Mouse (Mus musculus): ENCODE results near the gene Nsl1. TPM values are rescaled to one million over a fixed set of nuclear protein-coding genes. Genes with fewer than 3 reads are reported as not detected.
"Not testable (repeated sequence)": the region's sequence is repeated elsewhere in the genome, so short reads cannot be mapped to it uniquely, and the experiment has no call there.

Nsl1 gene
- polyA plus RNA-seq, 1 experiment from 2014 or later: 19.7 TPM

- under 1% methylated on average over 50 of the region's 50 CpGs for WGBS
- peak; percentile 99 for ATAC-seq (ENCODE audit: insufficient read depth, low FRiP score, low TSS enrichment)
- Histone ChIP-seq H3K4me1 (ENCODE audit: control insufficient read depth, insufficient read depth, low read length) (peaks cover 4% of the 10 kb centered on the region; the same call in 1 of the 2 replicates), H3K27me3 (ENCODE audit: control insufficient read depth, insufficient read depth, low read length) (no peaks in the 10 kb centered on the region), H3K4me3 (ENCODE audit: low read depth, low read length) (peak within 1 kb of the TSS; percentile 74), H3K9me3 (ENCODE audit: control insufficient read depth, low read length) (no peaks in the 10 kb centered on the region), H3K4me2 (ENCODE audit: low read depth) (peak within 1 kb of the TSS; percentile 98), H3K27ac (ENCODE audit: low read depth, low read length) (peak within 1 kb of the TSS; percentile 93), H3K36me3 (ENCODE audit: control insufficient read depth, insufficient read depth, low read length) (no peaks in the 10 kb centered on the region), H3K9ac (ENCODE audit: low read length) (peak within 1 kb of the TSS; percentile 89)
- peak; percentile 99 for DNase-seq (ENCODE audit: low spot score)
These were observed 36.6 kb upstream of the Nsl1 start, which contains the start of gene Flvcr1 for GRCm38 (mm10) chr1:191026021-191026713. Flvcr1 (minus strand) TSS chr1:191026158.

GRCm38 (mm10) chr1:191030182-191030581 is 32.6 kb upstream of the Nsl1 start:
- DNase-seq (ENCODE audit: low spot score) (no peak), ATAC-seq (ENCODE audit: insufficient read depth, low FRiP score, low TSS enrichment) (no peak)
- H3K27ac ChIP-seq (ENCODE audit: low read depth, low read length): no peak overlapping the region
- H3K4me2 ChIP-seq (ENCODE audit: low read depth): no peak overlapping the region
- 83% methylated on average over 10 of the region's 10 CpGs for WGBS
- H3K27me3 ChIP-seq (ENCODE audit: control insufficient read depth, insufficient read depth, low read length): no peaks in the 10 kb centered on the region
- H3K36me3 ChIP-seq (ENCODE audit: control insufficient read depth, insufficient read depth, low read length): no peaks in the 10 kb centered on the region
- H3K4me1 ChIP-seq (ENCODE audit: control insufficient read depth, insufficient read depth, low read length): peaks cover 4% of the 10 kb centered on the region; the same call in 1 of the 2 replicates
- no peaks in the 10 kb centered on the region for H3K9me3 ChIP-seq (ENCODE audit: control insufficient read depth, low read length)
- H3K9ac ChIP-seq (ENCODE audit: low read length): no peak overlapping the region
- H3K4me3 ChIP-seq (ENCODE audit: low read depth, low read length): no peak overlapping the region

- 83% methylated on average over 6 of the region's 6 CpGs for WGBS
- H3K4me3 ChIP-seq (ENCODE audit: low read depth, low read length): not testable (repeated sequence)
These were observed 31.8 kb upstream of the Nsl1 start for GRCm38 (mm10) chr1:191030922-191031425.

GRCm38 (mm10) chr1:191035649-191036048 is 27.2 kb upstream of the Nsl1 start:
- WGBS: 49% methylated on average over 4 of the region's 4 CpGs
- no peak for DNase-seq (ENCODE audit: low spot score)
- no peaks in the 10 kb centered on the region for H3K27me3 ChIP-seq (ENCODE audit: control insufficient read depth, insufficient read depth, low read length)
- no peaks in the 10 kb centered on the region for H3K9me3 ChIP-seq (ENCODE audit: control insufficient read depth, low read length)
- H3K36me3 ChIP-seq (ENCODE audit: control insufficient read depth, insufficient read depth, low read length): no peaks in the 10 kb centered on the region
- no peak overlapping the region for H3K27ac ChIP-seq (ENCODE audit: low read depth, low read length)
- ATAC-seq (ENCODE audit: insufficient read depth, low FRiP score, low TSS enrichment): no peak
- H3K9ac ChIP-seq (ENCODE audit: low read length): no peak overlapping the region
- H3K4me2 ChIP-seq (ENCODE audit: low read depth): no peak overlapping the region
- no peaks in the 10 kb centered on the region for H3K4me1 ChIP-seq (ENCODE audit: control insufficient read depth, insufficient read depth, low read length)
- H3K4me3 ChIP-seq (ENCODE audit: low read depth, low read length): no peak overlapping the region

More at GRCm38 (mm10) chr1:191030922-191031425, 31.8 kb upstream of the Nsl1 start:
- not testable (repeated sequence) for H3K27me3 ChIP-seq (ENCODE audit: control insufficient read depth, insufficient read depth, low read length); H3K27ac ChIP-seq (ENCODE audit: low read depth, low read length); H3K4me2 ChIP-seq (ENCODE audit: low read depth); DNase-seq (ENCODE audit: low spot score); H3K4me1 ChIP-seq (ENCODE audit: control insufficient read depth, insufficient read depth, low read length); ATAC-seq (ENCODE audit: insufficient read depth, low FRiP score, low TSS enrichment); H3K36me3 ChIP-seq (ENCODE audit: control insufficient read depth, insufficient read depth, low read length); H3K9ac ChIP-seq (ENCODE audit: low read length); H3K9me3 ChIP-seq (ENCODE audit: control insufficient read depth, low read length)

GRCm38 (mm10) chr1:191036554-191037334 is 26.1 kb upstream of the Nsl1 start, which contains the start of gene Spata45:
Spata45 (plus strand) TSS chr1:191036639.
- Histone ChIP-seq H3K9ac (ENCODE audit: low read length) (no peak within 1 kb of the TSS), H3K9me3 (ENCODE audit: control insufficient read depth, low read length) (no peaks in the 10 kb centered on the region), H3K4me1 (ENCODE audit: control insufficient read depth, insufficient read depth, low read length) (no peaks in the 10 kb centered on the region), H3K36me3 (ENCODE audit: control insufficient read depth, insufficient read depth, low read length) (no peaks in the 10 kb centered on the region), H3K4me2 (ENCODE audit: low read depth) (no peak within 1 kb of the TSS), H3K27ac (ENCODE audit: low read depth, low read length) (no peak within 1 kb of the TSS), H3K4me3 (ENCODE audit: low read depth, low read length) (no peak within 1 kb of the TSS), H3K27me3 (ENCODE audit: control insufficient read depth, insufficient read depth, low read length) (no peaks in the 10 kb centered on the region)
- WGBS: 81% methylated on average over 6 of the region's 6 CpGs
- no peak for ATAC-seq (ENCODE audit: insufficient read depth, low FRiP score, low TSS enrichment)
- DNase-seq (ENCODE audit: low spot score): no peak

GRCm38 (mm10) chr1:191037999-191038398 is 24.8 kb upstream of the Nsl1 start:
- Histone ChIP-seq H3K9me3 (ENCODE audit: control insufficient read depth, low read length) (no peaks in the 10 kb centered on the region), H3K27me3 (ENCODE audit: control insufficient read depth, insufficient read depth, low read length) (no peaks in the 10 kb centered on the region), H3K9ac (ENCODE audit: low read length) (no peak overlapping the region), H3K36me3 (ENCODE audit: control insufficient read depth, insufficient read depth, low read length) (no peaks in the 10 kb centered on the region), H3K27ac (ENCODE audit: low read depth, low read length) (no peak overlapping the region), H3K4me2 (ENCODE audit: low read depth) (no peak overlapping the region), H3K4me1 (ENCODE audit: control insufficient read depth, insufficient read depth, low read length) (no peaks in the 10 kb centered on the region), H3K4me3 (ENCODE audit: low read depth, low read length) (no peak overlapping the region)
- ATAC-seq (ENCODE audit: insufficient read depth, low FRiP score, low TSS enrichment) (no peak), DNase-seq (ENCODE audit: low spot score) (no peak)
- 94% methylated on average over 4 of the region's 4 CpGs for WGBS

GRCm38 (mm10) chr1:191041352-191041751 is 21.5 kb upstream of the Nsl1 start:
- H3K27ac ChIP-seq (ENCODE audit: low read depth, low read length): no peak overlapping the region
- H3K36me3 ChIP-seq (ENCODE audit: control insufficient read depth, insufficient read depth, low read length): no peaks in the 10 kb centered on the region
- ATAC-seq (ENCODE audit: insufficient read depth, low FRiP score, low TSS enrichment) (no peak), DNase-seq (ENCODE audit: low spot score) (no peak)
- no peaks in the 10 kb centered on the region for H3K9me3 ChIP-seq (ENCODE audit: control insufficient read depth, low read length)
- H3K4me2 ChIP-seq (ENCODE audit: low read depth): no peak overlapping the region
- no peak overlapping the region for H3K9ac ChIP-seq (ENCODE audit: low read length)
- H3K4me3 ChIP-seq (ENCODE audit: low read depth, low read length): no peak overlapping the region
- H3K27me3 ChIP-seq (ENCODE audit: control insufficient read depth, insufficient read depth, low read length): no peaks in the 10 kb centered on the region
- H3K4me1 ChIP-seq (ENCODE audit: control insufficient read depth, insufficient read depth, low read length): no peaks in the 10 kb centered on the region

- no peak overlapping the region for H3K4me3 ChIP-seq (ENCODE audit: low read depth, low read length)
- no peaks in the 10 kb centered on the region for H3K4me1 ChIP-seq (ENCODE audit: control insufficient read depth, insufficient read depth, low read length)
- DNase-seq (ENCODE audit: low spot score) (no peak), ATAC-seq (ENCODE audit: insufficient read depth, low FRiP score, low TSS enrichment) (no peak)
- H3K36me3 ChIP-seq (ENCODE audit: control insufficient read depth, insufficient read depth, low read length): no peaks in the 10 kb centered on the region
- no peak overlapping the region for H3K4me2 ChIP-seq (ENCODE audit: low read depth)
- H3K9me3 ChIP-seq (ENCODE audit: control insufficient read depth, low read length): no peaks in the 10 kb centered on the region
- 87% methylated on average over 5 of the region's 5 CpGs for WGBS
- no peak overlapping the region for H3K9ac ChIP-seq (ENCODE audit: low read length)
- no peak overlapping the region for H3K27ac ChIP-seq (ENCODE audit: low read depth, low read length)
- no peaks in the 10 kb centered on the region for H3K27me3 ChIP-seq (ENCODE audit: control insufficient read depth, insufficient read depth, low read length)
These were observed 20.7 kb upstream of the Nsl1 start for GRCm38 (mm10) chr1:191042106-191042505.

Measured in neural tube, embryonic 11.5 days (tissue).